Mouse (Mus musculus) cerebellum, postnatal 25 days (tissue): ENCODE data around the gene Mrtfa.

Experiments used
- DNase-seq, 2 experiments: peaks; one replicate each; pipeline ENCODE4 v3.0.0; 2021; ENCODE audit warnings: mixed read lengths in 2 of 2

Gene Mrtfa

GRCm38 (mm10) chr15:81154846-81155624 lies 35.5 kb downstream of the Mrtfa start:
- no peak for DNase-seq

- DNase-seq = no peak
Measured at GRCm38 (mm10) chr15:81141956-81142576, 48.5 kb downstream of the Mrtfa start.

GRCm38 (mm10) chr15:81140004-81140403 lies 50.6 kb downstream of the Mrtfa start:
- DNase-seq = no peak

- DNase-seq = no peak
Measured at GRCm38 (mm10) chr15:81137298-81137697, 53.3 kb downstream of the Mrtfa start.

- DNase-seq = no peak
Measured at GRCm38 (mm10) chr15:81133781-81134180, 56.8 kb downstream of the Mrtfa start.

GRCm38 (mm10) chr15:81131152-81131551 lies 59.4 kb downstream of the Mrtfa start:
- no peak for DNase-seq

- peak; percentile 17 to 27 for DNase-seq
Measured at GRCm38 (mm10) chr15:81129970-81130369, 60.6 kb downstream of the Mrtfa start.

GRCm38 (mm10) chr15:81128155-81128838 lies 62.3 kb downstream of the Mrtfa start:
- DNase-seq = no peak

- no peak for DNase-seq
Measured at GRCm38 (mm10) chr15:81124282-81124681, 66.3 kb downstream of the Mrtfa start.

- DNase-seq = no peak
Measured at GRCm38 (mm10) chr15:81123122-81123521, 67.4 kb downstream of the Mrtfa start.

- no peak for DNase-seq
Measured at GRCm38 (mm10) chr15:81122535-81122934, 68.0 kb downstream of the Mrtfa start.

- no peak for DNase-seq
Measured at GRCm38 (mm10) chr15:81122078-81122477, 68.5 kb downstream of the Mrtfa start.

GRCm38 (mm10) chr15:81120946-81121345 lies 69.6 kb downstream of the Mrtfa start:
- no peak for DNase-seq

- no peak for DNase-seq
Measured at GRCm38 (mm10) chr15:81120140-81120539, 70.4 kb downstream of the Mrtfa start.

- DNase-seq = peak; percentile 34 to 58
Measured at GRCm38 (mm10) chr15:81118226-81118625, 72.3 kb downstream of the Mrtfa start.

- DNase-seq = no peak
Measured at GRCm38 (mm10) chr15:81112589-81112988, 78.0 kb downstream of the Mrtfa start.

GRCm38 (mm10) chr15:81110315-81110714 lies 80.2 kb downstream of the Mrtfa start:
- DNase-seq = no peak

- no peak for DNase-seq
Measured at GRCm38 (mm10) chr15:81105962-81106361, 84.6 kb downstream of the Mrtfa start.

GRCm38 (mm10) chr15:81104585-81105259 lies 85.8 kb downstream of the Mrtfa start:
- no peak for DNase-seq

- no peak for DNase-seq
Measured at GRCm38 (mm10) chr15:81103500-81103899, 87.1 kb downstream of the Mrtfa start.

GRCm38 (mm10) chr15:81102274-81102879 lies 88.2 kb downstream of the Mrtfa start:
- DNase-seq = no peak

- DNase-seq = no peak
Measured at GRCm38 (mm10) chr15:81101316-81101715, 89.2 kb downstream of the Mrtfa start.

GRCm38 (mm10) chr15:81099269-81099668 lies 91.3 kb downstream of the Mrtfa start:
- no peak for DNase-seq
